Mouse (Mus musculus) retina, adult 2 months (tissue): Measurements from ENCODE around the gene Gng13.

Experiments
- DNase-seq: peaks from one replicate; pipeline ENCODE4 v3.0.0-alpha.2; 2012; ENCODE audit warnings: low read depth, low spot score

The Gng13 gene

GRCm38 (mm10) chr17:25716711-25717637 lies at the start of gene Gng13:
TSS of gene Gng13 (plus strand) at chr17:25717171.
- no peak for DNase-seq

- DNase-seq: no peak
These were observed 48.4 kb upstream of the Gng13 start for GRCm38 (mm10) chr17:25668481-25669055.

DNA sequence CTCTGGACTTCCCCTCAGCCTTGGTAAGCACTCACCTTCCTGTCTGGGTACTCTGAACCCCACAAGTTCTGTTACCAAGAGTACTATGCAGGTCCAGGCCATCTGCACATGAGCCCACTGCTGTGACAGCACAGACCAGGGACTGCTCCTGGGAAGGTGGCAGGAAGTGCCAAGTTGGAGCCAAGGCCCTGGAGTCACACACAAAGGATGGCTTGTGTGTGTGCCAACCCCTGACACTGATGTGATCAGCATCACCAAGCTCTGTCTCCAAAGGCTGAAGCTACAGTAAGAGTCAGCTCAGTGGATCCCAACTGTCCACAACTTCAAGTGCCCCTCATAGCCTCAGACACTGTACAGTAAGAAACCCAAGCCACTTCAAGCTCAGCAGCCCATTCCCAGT lies 44.0 kb upstream of the Gng13 start:
- no peak for DNase-seq

DNA sequence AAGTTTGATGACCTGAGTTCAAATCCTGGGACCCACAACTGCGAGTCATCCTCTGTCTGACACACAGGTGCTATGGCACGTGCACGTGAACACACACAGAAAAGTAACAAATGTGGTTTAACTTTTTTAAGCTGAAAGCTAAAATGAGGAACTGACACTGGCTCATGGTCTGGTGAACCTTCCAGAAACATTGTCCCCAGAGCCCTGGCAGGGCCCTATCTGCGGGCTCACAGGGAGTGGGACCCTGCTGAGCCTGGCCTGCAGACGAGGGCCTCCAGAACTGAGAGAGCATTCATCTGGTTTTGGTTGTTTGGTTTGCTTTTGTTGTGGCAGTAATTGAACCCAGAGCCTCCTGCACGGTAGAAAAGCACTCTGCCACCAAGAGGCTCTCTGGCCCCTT lies 39.0 kb upstream of the Gng13 start:
- DNase-seq: no peak

GRCm38 (mm10) chr17:25679818-25680217 lies 37.2 kb upstream of the Gng13 start:
- no peak for DNase-seq

DNA sequence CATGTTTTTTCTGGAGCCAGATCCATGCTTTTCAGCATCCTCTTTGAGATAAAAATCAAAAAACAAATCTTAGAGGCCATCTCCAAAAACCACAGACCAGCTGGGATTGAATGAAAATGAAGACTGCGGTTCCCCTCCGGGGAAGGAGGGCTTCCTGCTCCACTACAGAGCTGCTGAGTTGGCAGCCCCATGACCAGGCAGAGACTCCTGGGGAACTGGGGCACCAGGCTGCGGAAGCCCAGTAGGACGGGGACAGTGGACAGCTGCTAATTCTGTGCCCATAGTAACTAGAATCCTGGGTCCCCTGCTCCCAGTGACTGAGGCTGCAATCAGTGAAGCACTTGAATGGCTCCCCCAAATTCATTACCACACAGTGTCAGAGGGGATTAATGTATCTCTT lies 35.3 kb upstream of the Gng13 start:
- no peak for DNase-seq

DNA sequence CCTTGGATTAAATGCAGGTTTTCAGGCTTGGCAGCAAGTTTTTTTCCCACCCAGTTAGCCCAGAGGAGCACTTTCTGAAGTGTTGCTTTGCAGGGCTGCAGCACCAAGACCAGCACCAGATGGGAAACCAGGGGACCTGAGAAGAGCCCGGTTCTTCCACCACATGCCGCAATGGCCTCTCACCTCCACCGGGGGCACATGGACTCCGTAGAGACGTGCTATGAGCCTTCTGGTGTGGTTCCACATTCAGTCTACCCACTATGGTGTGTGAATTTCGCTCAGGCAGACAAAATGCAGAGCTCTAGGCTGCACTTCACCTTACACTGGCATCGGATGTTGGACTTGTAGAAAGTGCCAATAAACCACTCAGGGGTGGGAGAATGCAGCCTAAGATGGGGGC lies 30.6 kb upstream of the Gng13 start:
- no peak for DNase-seq

DNA sequence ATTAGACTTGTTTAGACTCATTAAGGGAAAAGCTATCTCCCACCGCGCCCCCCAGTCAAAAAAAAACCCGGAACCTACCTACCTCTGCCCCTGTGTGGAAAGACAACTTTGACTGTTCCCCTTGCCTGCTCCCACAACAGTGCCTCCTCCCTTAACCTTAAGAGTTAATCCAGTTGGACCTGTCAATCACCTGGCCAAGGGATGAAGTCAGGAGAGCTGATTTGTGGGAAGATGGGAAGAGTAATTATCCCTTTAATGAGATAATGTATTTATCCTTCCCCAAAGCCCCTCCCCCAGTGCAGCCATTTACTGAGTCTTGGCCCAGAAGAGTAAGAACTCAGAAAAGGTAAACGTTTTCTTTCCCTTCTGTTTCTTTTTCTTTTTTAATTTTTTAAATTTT lies 28.0 kb upstream of the Gng13 start:
- no peak for DNase-seq

DNA sequence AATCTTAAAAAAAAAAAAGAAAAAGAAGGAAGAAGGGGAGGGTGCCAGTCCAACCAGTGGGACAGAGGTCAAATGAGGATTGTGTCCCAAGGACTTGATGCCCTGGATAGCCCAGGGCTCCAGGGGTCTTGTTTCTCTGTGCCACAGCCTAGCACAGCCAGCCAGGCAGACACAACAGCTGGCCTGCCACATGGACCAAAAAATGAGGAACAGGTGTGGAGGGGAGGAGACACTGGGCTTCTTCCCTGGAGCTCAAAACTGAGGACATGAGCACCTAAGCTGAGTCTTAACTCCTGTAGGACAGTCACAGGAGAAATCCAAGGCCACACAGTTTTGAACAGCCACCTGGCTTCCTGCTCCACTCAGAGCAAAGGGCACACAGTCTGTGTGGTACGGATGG lies 20.7 kb upstream of the Gng13 start:
- no peak for DNase-seq

- peak; percentile 62 for DNase-seq
These were observed 18.5 kb upstream of the Gng13 start for GRCm38 (mm10) chr17:25698446-25698845.

- no peak for DNase-seq
These were observed 16.0 kb upstream of the Gng13 start for GRCm38 (mm10) chr17:25700863-25701496.

GRCm38 (mm10) chr17:25709994-25710393 lies 7.0 kb upstream of the Gng13 start:
- no peak for DNase-seq

- DNase-seq: no peak
These were observed 5.8 kb upstream of the Gng13 start for GRCm38 (mm10) chr17:25711136-25711535.

GRCm38 (mm10) chr17:25715627-25716026 lies 1.3 kb upstream of the Gng13 start:
- DNase-seq: no peak

DNA sequence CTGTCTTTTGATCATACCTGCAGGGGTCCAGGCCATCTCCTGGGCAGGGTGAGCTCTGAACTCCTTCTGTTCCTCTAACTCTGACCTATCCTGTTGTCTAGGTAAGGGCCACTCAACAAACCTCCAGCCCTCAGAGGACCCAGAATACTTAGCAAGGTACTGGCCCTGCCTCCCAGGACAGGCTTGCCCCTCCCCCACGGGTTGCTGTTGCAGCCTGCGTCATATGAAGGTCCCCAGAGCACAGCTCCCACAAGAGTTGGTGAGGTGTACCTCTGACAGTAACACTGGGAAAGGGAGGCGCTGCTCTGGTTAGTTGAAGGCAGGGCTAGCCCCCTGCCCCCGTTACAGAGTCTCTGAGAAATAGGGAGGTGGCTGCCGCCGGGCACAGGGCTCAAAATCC lies 841 bp upstream of the Gng13 start:
- DNase-seq: no peak

DNA sequence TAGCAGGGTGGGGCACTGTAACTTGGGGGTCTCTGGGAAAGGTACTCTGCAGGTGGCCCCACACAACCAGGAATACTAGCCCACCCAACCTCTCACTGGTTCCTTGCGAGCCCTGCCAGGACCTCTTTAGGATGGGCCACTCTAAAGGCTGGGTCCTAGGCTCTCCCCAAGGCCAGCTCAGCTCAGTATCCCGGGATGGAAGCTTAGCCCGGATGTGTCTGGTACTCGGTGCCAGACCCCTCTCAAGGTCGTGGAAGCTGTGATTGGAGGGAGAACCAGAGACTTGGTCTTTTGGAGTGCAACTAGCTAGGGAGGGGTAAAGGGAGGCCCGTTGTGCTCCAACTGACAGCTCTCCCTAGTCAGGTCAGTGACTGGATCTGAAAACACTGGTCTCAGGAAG lies 720 bp downstream of the Gng13 start:
- no peak for DNase-seq

DNA sequence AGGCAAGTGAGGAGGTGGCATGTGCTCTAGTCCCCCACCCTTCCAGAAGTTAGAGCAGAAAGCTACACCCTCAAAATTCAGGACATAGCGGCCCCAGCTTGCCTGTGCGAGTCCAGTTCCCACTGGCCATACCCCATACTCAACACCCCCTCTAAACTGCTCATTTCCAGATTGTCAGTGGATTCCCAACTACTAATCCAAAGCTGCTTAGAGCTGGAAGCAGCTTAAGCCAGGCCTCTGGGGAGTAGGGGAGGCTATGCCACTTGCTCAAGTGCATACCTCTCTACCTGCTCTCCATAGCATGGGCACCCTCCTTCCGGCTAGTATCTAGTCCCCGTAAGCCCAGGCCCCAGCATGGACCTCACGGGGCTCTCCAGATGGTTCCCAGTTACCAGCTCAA lies 4.5 kb downstream of the Gng13 start:
- DNase-seq: peak; percentile 69

GRCm38 (mm10) chr17:25723470-25723869 lies 6.5 kb downstream of the Gng13 start:
- no peak for DNase-seq

DNA sequence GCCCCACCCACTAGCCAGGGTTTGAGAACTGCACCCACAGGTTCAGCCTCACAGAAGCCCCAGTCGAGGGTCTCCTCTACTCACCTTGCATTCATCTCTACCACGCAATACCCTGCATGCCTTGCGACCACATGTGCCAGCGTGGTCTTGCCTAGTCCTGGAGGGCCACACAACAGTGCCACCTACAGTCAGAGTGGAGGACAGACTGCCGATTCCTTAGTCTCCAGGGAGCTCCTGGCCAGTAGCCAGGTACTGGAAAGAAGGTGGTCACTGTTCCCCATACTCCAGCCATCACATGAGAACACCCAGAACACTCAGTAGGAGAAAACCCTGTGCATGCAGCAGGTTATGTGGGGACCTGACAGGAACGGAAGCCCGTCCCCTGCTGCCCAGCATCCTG lies 6.9 kb downstream of the Gng13 start:
- no peak for DNase-seq

DNA sequence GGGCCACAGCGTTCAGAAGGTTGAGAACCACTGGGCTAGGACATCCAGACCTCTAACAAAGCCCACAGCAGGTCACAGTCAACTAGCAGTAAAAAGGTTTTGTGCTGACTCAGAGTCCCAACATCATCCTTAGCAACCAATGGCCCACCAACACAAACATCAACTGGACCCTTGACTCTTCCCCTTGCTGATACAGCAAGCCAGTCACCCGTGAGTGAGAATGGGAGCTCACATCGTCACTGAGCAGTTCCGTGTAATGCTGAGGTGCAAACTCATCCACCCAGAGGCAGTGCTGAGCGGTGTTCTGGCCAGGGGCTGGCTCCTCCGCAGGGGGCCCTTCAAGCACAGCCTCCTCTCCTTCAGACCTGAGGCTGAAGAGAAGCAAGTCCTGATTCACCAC lies 8.3 kb downstream of the Gng13 start:
- no peak for DNase-seq

- DNase-seq: peak; percentile 99
These were observed 10.5 kb downstream of the Gng13 start, which contains the start of the genes Chtf18 and Rpusd1 for GRCm38 (mm10) chr17:25727265-25728008. TSS of gene Chtf18 (minus strand) at chr17:25727419. TSS of gene Rpusd1 (plus strand) at chr17:25727670.

DNA sequence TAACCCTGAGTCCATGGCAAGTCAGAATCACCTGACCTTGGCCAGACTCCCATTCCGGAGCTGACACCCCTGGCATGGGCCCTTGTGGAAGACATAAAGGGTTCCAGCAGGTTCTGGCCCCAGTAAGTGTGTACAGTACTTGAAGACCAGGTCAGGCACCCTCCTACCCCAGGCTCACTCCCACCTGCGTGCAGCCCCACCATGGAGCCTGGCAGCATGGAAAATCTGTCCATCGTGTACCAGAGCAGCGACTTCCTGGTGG lies 11.0 kb downstream of the Gng13 start:
- DNase-seq: no peak
